ENCODE assay signal across 8 mouse cellular contexts in the genomic region with DNA sequence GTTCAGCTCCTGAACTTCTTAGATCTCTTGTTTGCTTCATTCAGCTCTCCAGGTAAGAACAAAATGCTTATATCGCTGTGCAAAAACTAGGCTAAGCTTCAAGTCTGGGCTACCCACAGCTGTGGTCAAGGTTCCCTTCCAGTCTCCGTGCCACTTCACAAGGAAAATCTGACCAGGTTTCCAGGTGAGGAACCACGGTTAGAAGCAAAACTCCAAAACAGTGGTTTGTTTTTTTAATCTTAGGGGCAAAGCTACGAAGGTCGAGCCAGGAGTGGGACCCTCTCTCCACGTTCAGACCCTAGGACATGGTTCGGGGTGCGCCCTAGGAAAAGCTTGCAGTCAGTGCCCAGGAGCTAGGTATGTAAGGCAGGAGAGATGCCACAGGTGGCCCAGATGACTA. TPM values are rescaled to one million over a fixed set of nuclear protein-coding genes. Genes with fewer than 3 reads are reported as not detected.
DNase-seq lines count a peak whose midpoint lies in the region; ATAC-seq and TF ChIP-seq lines count a peak whose summit lies in the region.

No protein-coding gene starts in this region.

- no peak for ATAC-seq in liver, embryonic 13.5 days (ENCODE audit: low read depth)
- ATAC-seq in cerebellum, adult (ENCODE audit: insufficient number of reproducible peaks, low FRiP score, low TSS enrichment) = no peak

- intact Hi-C loops in gastrocnemius, adult 2 months (cut with DNase I) = loop anchor here (2.0 kb wide), 1 partner anchor 14 kb away; no protein-coding TSS in a partner anchor

- H3K9me3 ChIP-seq in liver, embryonic 13.5 days (replicated peaks) = no peaks in the 10 kb centered on the region

- no peak for TF ChIP-seq CTCF in gastrocnemius, adult 2 months (IDR thresholded peaks at IDR 0.05)
- no peak for TF ChIP-seq CTCF in testis, adult 2 months (IDR thresholded peaks at IDR 0.05; ENCODE audit: control insufficient read depth, insufficient read depth, insufficient replicate concordance, low read depth, low read length)

- TF ChIP-seq POLR2A in testis, adult 2 months (IDR thresholded peaks at IDR 0.05; ENCODE audit: control insufficient read depth, low read depth, low read length) = no peak

- 26% methylated on average over 8 of the region's 8 CpGs for WGBS in liver, embryonic 13.5 days (ENCODE audit: insufficient replicate concordance)

- no peaks in the 10 kb centered on the region for H3K27me3 ChIP-seq in testis, adult 2 months (ENCODE audit: control insufficient read depth, insufficient read depth, low read length)
- peaks cover 24% of the 10 kb centered on the region for H3K27me3 ChIP-seq in liver, embryonic 13.5 days

- peak overlapping the region; percentile 91 for H3K4me2 ChIP-seq in liver, embryonic 13.5 days

- H3K36me3 ChIP-seq in testis, adult 2 months (ENCODE audit: control insufficient read depth, insufficient read depth, low read length) = no peaks in the 10 kb centered on the region
- H3K36me3 ChIP-seq in liver, embryonic 13.5 days = no peaks in the 10 kb centered on the region

- H3K9ac ChIP-seq in liver, embryonic 13.5 days = peak overlapping the region; percentile 79

- H3K4me1 ChIP-seq in testis, adult 2 months (ENCODE audit: control insufficient read depth, insufficient read depth, low read length) = peaks cover 11% of the 10 kb centered on the region
- peaks cover 30% of the 10 kb centered on the region for H3K4me1 ChIP-seq in liver, embryonic 13.5 days (replicated peaks)

- peak overlapping the region; percentile 97 for H3K27ac ChIP-seq in gastrocnemius, adult 2 months
- peak overlapping the region; percentile 93 for H3K27ac ChIP-seq in testis, adult 2 months (ENCODE audit: control insufficient read depth, insufficient read depth, low read depth, low read length)
- H3K27ac ChIP-seq in liver, embryonic 13.5 days = no peak overlapping the region

- H3K4me3 ChIP-seq in gastrocnemius, adult 2 months = peak overlapping the region; percentile 79
- H3K4me3 ChIP-seq in testis, adult 2 months (ENCODE audit: control insufficient read depth, low read depth, low read length) = peak overlapping the region; percentile 93
- H3K4me3 ChIP-seq in liver, embryonic 13.5 days (replicated peaks) = peak overlapping the region; percentile 73

- no peak for DNase-seq in gastrocnemius, adult 2 months
- DNase-seq in gastrocnemius, postnatal 25 days = no peak
- DNase-seq in testis, postnatal 14 days (ENCODE audit: low spot score) = no peak
- no peak for DNase-seq in liver, embryonic 13.5 days
- no peak for DNase-seq in layer of hippocampus, postnatal 25 days (ENCODE audit: extremely low spot score in 1 of 2, low spot score in 1 of 2)
- DNase-seq in urinary bladder, postnatal 4 days (ENCODE audit: low spot score in 2 of 2) = no peak

RNA-seq across cellular contexts. Expression of gene Wwc2, which starts 1.5 kb away (rescaled TPM):
- total RNA-seq in gastrocnemius, adult 2 months (2021) = 1 to 10 TPM; 5.0 to 8.3 TPM
- 1 to 10 TPM; 7.2 to 7.5 TPM for total RNA-seq in gastrocnemius, postnatal 25 days (2021)
- polyA plus RNA-seq in testis, adult 2 months (2012; rRNA removed) = 18.6 and 19.6 TPM in 2 replicates
- 1.5 and 1.6 TPM in 2 replicates for polyA plus RNA-seq in liver, embryonic 13.5 days (2015; fragmentation: Nextera tagmentation; extraction: Ambion mirVana)
- total RNA-seq in layer of hippocampus, postnatal 25 days (2021) = 10 to 100 TPM; 28.0 to 29.0 TPM
